Mouse (Mus musculus) intestine, postnatal 0 days (tissue): ENCODE measurements around the gene 9630041A04Rik. TPM values are rescaled to one million over a fixed set of nuclear protein-coding genes. Genes with fewer than 3 reads are reported as not detected.

Source experiments
- ATAC-seq: fragments of 200-750 bp; cut with Nextera tagmentation; 2 replicates; pipeline ENCODE4 v1.8.0; 2017; ENCODE audit warnings: mild to moderate bottlenecking, moderate TSS enrichment, moderate library complexity
- H3K27ac ChIP-seq: fragments of 300-500 bp; sonication (generic); 2 replicates; pipeline ENCODE4 v1.5.1; 2014; ENCODE audit warnings: mild to moderate bottlenecking, low read depth, low read length, moderate library complexity
- H3K27me3 ChIP-seq: fragments of 300-500 bp; sonication (generic); replicated peaks from 2 replicates; pipeline ENCODE4 v1.6.1; 2014; ENCODE audit warnings: low read length, mixed read lengths; ENCODE audit not compliant: control insufficient read depth, insufficient read depth
- H3K36me3 ChIP-seq: fragments of 300-500 bp; sonication (generic); 2 replicates; pipeline ENCODE4 v1.6.1; 2014; ENCODE audit warnings: mild to moderate bottlenecking, moderate library complexity; ENCODE audit not compliant: control insufficient read depth, insufficient read depth
- H3K4me1 ChIP-seq: fragments of 300-500 bp; sonication (generic); replicated peaks from 2 replicates; pipeline ENCODE4 v1.6.1; 2014; ENCODE audit warnings: antibody characterized with exemption, low read length, mixed read lengths; ENCODE audit not compliant: control insufficient read depth, insufficient read depth
- H3K4me2 ChIP-seq: fragments of 300-500 bp; sonication (generic); replicated peaks from 2 replicates; pipeline ENCODE4 v1.6.1; 2014; ENCODE audit warnings: low read depth, mild to moderate bottlenecking, moderate library complexity
- H3K4me3 ChIP-seq: fragments of 300-500 bp; sonication (generic); 2 replicates; pipeline ENCODE4 v1.5.1; 2014; ENCODE audit warnings: low read depth, low read length
- H3K9ac ChIP-seq: fragments of 300-500 bp; sonication (generic); 2 replicates; pipeline ENCODE4 v1.6.1; 2014; ENCODE audit warnings: mild to moderate bottlenecking, low read depth, low read length
- H3K9me3 ChIP-seq: fragments of 300-500 bp; sonication (generic); 2 replicates; pipeline ENCODE4 v1.6.1; 2016; ENCODE audit warnings: mixed run types; ENCODE audit not compliant: control insufficient read depth
- CTCF ChIP-seq: sonication (generic); IDR thresholded peaks from 2 replicates; pipeline ENCODE4 v1.5.1; 2016; ENCODE audit warnings: low read depth, mild to moderate bottlenecking, control low read depth, antibody characterized with exemption, moderate library complexity
- WGBS: fragments of 180-500 bp; shearing (Covaris S2); extraction: QIAGEN DNeasy Blood & Tissue Kit; methylation state at CpG from one replicate; pipeline ENCODE4 v1.1.7; 2014; 5-methylcytosine and 5-hydroxymethylcytosine counted together
- polyA plus RNA-seq: library from polyadenylated mRNA; unstranded; fragments of >200 nt; fragmentation: Nextera tagmentation; extraction: Ambion mirVana; gene quantifications from 2 replicates; pipeline ENCODE4 v1.2.1, GENCODE M21; 2015

Gene 9630041A04Rik
- polyA plus RNA-seq, 1 experiment from 2014 or later, result not detected

- H3K27me3 ChIP-seq, result no peaks in the 10 kb centered on the region
- 71% methylated on average over 6 of the region's 6 CpGs for WGBS
- H3K9ac ChIP-seq, result no peak overlapping the region
- no peaks in the 10 kb centered on the region for H3K4me1 ChIP-seq
- TF ChIP-seq CTCF, result no peak
- H3K27ac ChIP-seq, result no peak overlapping the region
- H3K36me3 ChIP-seq, result no peaks in the 10 kb centered on the region
- no peak overlapping the region for H3K4me3 ChIP-seq
- no peak for ATAC-seq
- no peaks in the 10 kb centered on the region for H3K9me3 ChIP-seq
- H3K4me2 ChIP-seq, result no peak overlapping the region
These were observed 15.9 kb upstream of the 9630041A04Rik start for GRCm38 (mm10) chr9:101845691-101846090.

GRCm38 (mm10) chr9:101862481-101863065 is 932 bp downstream of the 9630041A04Rik start:
- H3K9me3 ChIP-seq, result no peaks in the 10 kb centered on the region
- no peak overlapping the region for H3K9ac ChIP-seq
- H3K27ac ChIP-seq, result no peak overlapping the region
- H3K4me2 ChIP-seq, result no peak overlapping the region
- no peak for ATAC-seq
- 69% methylated on average over 12 of the region's 12 CpGs for WGBS
- no peak for TF ChIP-seq CTCF
- H3K4me3 ChIP-seq, result no peak overlapping the region
- no peaks in the 10 kb centered on the region for H3K4me1 ChIP-seq
- H3K36me3 ChIP-seq, result no peaks in the 10 kb centered on the region
- no peaks in the 10 kb centered on the region for H3K27me3 ChIP-seq

- no peak overlapping the region for H3K4me2 ChIP-seq
- no peak for ATAC-seq
- no peaks in the 10 kb centered on the region for H3K9me3 ChIP-seq
- no peaks in the 10 kb centered on the region for H3K27me3 ChIP-seq
- H3K4me1 ChIP-seq, result no peaks in the 10 kb centered on the region
- no peaks in the 10 kb centered on the region for H3K36me3 ChIP-seq
- no peak overlapping the region for H3K27ac ChIP-seq
- 62% methylated on average over 5 of the region's 5 CpGs for WGBS
- no peak for TF ChIP-seq CTCF
- H3K4me3 ChIP-seq, result no peak overlapping the region
- no peak overlapping the region for H3K9ac ChIP-seq
These were observed 1.5 kb downstream of the 9630041A04Rik start for GRCm38 (mm10) chr9:101863130-101863529.

DNA sequence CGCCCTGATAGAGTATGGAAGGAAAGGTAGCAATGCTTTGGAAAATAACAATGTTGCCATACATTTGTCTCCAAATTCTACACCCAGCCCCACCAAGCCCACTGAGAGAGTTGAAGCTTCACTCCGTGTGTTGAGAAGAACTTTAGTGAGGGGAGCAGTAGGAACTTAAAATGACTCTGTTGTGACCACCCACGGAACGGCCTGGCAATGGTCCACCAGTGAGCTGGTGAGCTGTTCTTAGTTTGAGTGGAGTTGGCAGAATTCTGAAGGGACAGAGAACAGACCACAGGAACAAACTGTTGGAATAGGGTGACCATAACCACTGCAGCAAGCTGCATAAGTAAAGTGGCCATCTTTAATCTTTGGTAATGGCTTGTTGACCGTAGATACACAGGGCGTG is 7.0 kb downstream of the 9630041A04Rik start:
- Histone ChIP-seq H3K27ac (no peak overlapping the region), H3K27me3 (no peaks in the 10 kb centered on the region), H3K9me3 (no peaks in the 10 kb centered on the region), H3K4me2 (no peak overlapping the region), H3K36me3 (no peaks in the 10 kb centered on the region), H3K4me1 (no peaks in the 10 kb centered on the region), H3K4me3 (no peak overlapping the region), H3K9ac (no peak overlapping the region)
- TF ChIP-seq CTCF, result no peak
- WGBS, result 91% methylated on average over 6 of the region's 6 CpGs
- ATAC-seq, result no peak

DNA sequence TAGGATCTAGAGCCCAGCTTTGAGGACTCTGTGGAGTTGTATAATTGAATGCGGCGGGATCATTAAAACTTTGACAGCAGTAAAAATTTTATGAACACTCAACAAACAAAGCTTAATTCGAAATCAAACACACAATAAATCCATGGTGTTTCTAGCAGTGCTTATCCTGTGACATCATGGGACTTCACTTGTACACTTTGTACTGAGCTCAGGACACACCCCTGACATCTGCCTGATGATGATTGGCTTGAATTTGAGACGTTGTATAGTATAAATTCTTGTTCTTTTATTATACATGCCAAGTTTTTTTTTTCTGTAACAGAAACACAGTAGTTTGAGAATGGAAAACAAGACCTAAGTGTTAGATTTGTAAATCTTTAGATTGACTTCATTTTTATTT is 8.4 kb downstream of the 9630041A04Rik start:
- Histone ChIP-seq H3K27me3 (no peaks in the 10 kb centered on the region), H3K4me3 (no peak overlapping the region), H3K4me1 (no peaks in the 10 kb centered on the region), H3K36me3 (no peaks in the 10 kb centered on the region), H3K9ac (no peak overlapping the region), H3K4me2 (no peak overlapping the region), H3K27ac (no peak overlapping the region), H3K9me3 (no peaks in the 10 kb centered on the region)
- WGBS, result 40% methylated on average over 4 of the region's 4 CpGs
- TF ChIP-seq CTCF, result no peak
- ATAC-seq, result no peak

DNA sequence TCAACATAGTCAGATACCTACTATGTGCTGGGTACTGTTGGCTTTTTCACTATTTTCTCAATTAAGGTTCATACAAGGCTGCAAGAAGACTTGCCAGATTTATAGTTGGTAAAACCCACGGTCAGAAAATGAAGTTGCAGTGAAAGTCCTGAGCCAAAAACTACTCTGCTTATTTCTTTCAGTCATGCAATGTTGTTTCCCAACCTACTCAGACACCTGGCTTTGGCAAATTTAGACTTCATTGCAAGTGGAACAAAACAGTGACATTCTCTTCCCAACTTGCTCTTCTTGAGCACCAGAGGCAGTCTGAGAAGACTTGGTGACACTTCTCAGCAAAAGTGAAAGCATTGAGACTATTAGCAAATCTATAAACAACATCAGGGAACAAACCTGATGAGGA is 13.7 kb downstream of the 9630041A04Rik start:
- no peaks in the 10 kb centered on the region for H3K36me3 ChIP-seq
- no peak overlapping the region for H3K27ac ChIP-seq
- no peak overlapping the region for H3K4me2 ChIP-seq
- WGBS, result 85% methylated on average over 1 of the region's 1 CpGs
- no peaks in the 10 kb centered on the region for H3K27me3 ChIP-seq
- ATAC-seq, result no peak
- H3K4me1 ChIP-seq, result no peaks in the 10 kb centered on the region
- H3K9ac ChIP-seq, result no peak overlapping the region
- no peak overlapping the region for H3K4me3 ChIP-seq
- no peak for TF ChIP-seq CTCF
- H3K9me3 ChIP-seq, result no peaks in the 10 kb centered on the region
